Mouse (Mus musculus) frontal cortex, postnatal 25 days (tissue): ENCODE data around the gene Elf2.
"Not testable (repeated sequence)": the region's sequence is repeated elsewhere in the genome, so short reads cannot be mapped to it uniquely, and the experiment has no call there.

Experiments used
- DNase-seq, 2 experiments: peaks; one replicate each; pipeline ENCODE4 v3.0.0; 2022; ENCODE audit warnings: low spot score in 2 of 2

The Elf2 gene

DNA sequence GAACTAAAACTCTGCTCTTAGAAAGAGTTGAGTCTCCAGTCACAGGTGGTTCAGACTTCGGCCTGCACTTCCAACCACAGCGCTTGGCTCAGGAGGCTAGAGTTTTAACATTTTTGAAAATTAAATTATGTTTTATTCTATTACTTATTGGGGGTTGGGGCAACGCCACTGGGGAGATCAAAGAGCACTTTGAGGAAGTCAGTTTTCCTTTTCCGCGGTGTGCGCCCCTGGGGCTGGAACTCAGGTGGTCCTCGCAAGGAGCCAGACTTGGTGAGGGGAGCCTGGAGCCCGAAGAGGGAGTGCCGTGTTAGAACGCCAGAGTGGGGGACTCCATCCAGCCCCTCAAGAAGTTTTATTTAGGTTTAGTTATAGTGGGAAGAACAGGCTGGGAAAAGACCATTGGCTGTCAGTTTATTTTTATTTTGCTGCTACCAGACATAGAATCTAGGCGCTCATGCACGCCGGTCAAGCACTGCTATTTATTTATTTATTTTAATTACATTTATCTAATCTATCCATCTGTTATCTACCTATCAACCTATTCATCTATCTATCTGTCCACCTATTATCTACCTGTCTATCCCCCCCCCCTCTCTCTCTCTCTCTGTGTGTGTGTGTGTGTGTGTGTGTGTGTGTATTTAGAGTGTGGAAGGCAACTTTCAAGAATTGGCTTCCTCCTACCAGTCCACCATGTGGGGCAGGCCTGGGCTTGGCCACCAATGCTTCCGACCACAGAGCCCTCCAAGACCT, 19.3 kb upstream of the Elf2 start:
- no peak for DNase-seq

DNA sequence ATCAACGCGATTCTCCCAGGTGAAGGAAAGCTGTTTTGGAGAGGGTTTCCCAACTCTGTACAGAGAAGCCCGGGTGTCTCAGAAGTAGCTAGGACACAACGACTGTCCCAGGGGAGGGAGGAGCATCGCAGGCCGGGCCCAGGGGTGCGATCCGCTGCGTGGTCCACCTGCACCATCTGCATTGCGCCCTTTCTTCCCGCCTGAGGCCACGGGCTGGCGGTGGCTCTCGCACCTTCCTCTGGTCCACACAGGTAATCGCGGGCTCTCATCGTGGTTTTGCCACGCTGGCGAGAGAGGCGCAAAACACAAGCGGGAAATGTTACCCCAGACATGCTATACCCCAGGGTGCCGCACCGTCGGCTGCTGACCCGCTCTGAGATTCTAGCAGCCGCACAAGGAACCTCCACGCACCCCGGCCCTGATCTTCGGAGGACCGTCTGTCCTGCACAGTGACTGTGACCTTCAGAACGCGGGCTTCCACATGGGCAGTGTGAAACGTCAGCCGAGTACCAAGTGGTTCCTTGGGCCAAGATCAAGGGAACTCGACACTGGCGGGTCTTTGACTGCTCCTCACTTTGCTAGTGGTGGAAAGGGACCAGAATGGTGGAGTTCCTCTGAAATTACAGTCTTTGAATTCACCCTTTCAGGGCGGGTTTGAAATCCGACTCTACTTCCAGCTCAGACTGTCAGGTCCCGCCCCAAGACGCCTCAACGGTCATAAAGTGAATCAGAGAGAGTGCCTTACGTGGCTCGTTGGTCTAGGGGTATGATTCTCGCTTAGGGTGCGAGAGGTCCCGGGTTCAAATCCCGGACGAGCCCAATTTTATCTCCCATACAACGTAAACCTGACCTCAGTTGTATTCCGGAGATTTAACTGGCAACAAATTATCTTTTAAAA, 18.4 kb upstream of the Elf2 start:
- DNase-seq = peak; percentile 41 to 61

DNA sequence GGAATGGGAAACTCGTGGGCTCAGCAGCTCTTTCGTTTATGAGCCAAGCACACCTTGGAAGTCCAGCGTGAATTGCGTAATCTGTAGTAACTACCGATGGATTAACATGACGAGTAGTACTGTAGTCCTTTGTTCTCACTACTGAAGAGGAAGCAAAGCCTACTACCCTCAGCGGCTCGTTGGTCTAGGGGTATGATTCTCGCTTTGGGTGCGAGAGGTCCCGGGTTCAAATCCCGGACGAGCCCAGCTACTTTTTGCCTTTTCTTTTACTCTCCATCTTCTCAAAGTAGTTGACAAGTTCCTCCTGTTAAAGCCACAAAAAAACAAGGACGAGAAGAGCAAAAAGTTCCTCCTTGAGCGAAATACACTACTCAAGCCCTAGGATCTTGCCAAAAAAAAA, 17.7 kb upstream of the Elf2 start:
- peak; percentile 52 to 72 for DNase-seq

DNA sequence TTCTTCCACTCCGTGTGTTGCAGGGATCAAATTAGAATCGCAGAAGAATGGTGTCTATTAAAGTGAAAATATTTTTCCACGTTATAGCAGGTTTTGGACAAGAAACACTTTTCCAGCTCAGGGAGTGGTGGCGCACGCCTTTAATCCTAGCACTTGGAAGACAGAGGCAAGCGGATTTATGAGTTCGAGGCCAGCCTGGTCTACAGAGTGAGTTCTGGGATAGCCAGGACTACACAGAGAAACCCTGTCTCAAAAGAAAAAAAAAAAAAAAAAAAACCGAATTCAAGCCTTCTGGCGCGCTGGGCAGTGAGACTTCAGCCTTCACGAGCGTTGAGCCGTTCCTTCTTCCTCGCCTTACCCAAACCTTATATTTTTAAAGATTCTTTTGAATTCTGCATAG, 17.2 kb upstream of the Elf2 start:
- no peak for DNase-seq

DNA sequence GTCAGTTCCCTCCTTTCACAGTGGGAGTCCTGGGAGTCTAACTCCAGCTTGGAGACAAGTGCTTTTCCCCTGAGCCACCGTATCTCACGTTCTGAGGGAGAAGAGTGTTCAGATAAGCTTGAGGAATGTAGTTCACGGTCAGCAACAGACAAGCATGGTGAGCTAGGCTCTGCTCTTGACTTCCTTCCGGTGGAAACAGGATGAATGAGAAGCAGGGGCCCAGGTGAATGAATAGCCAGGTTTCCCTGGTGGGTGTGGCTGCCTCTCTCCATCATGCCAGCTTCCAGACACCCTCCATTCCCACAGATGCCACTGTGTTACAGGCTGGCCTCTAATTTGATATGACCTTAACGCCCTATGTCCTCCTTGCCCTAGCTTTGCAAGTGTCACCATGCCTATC, 16.6 kb upstream of the Elf2 start:
- no peak for DNase-seq

DNA sequence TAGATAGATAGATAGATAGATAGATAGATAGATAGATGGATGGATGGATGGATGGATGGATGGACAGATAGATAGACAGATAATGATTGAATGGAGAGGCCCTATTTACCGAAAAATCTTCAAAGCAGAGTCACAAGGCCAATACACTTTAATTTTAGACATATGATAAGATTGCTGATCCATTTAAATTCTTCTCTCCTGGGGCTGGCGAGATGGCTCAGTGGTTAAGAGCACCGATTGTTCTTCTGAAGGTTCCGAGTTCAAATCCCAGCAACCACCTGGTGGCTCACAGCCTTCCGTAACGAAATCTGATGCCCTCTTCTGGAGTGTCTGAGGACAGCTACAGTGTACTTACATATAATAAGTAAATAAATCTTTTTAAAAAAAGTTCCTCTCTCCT, 14.5 kb upstream of the Elf2 start:
- DNase-seq = not testable (repeated sequence)

DNA sequence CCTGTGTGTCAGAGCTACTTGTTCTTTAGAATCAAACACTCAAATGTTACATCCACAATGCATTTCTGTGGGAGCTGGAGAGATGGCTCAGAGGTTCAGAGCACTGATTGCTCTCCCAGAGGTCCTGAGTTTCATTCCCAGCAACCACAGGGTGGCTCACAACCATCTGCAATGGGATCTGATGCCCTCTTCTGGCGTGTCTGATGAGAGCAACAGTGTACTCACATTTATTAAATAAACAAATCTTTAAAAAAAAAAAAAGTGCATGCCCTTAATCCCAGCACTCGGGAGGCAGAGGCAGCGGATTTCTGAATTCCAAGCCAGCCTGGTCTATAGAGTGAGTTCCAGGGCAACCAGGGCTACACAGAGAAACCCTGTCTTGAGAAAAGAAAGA, 13.6 kb upstream of the Elf2 start:
- DNase-seq = no peak

DNA sequence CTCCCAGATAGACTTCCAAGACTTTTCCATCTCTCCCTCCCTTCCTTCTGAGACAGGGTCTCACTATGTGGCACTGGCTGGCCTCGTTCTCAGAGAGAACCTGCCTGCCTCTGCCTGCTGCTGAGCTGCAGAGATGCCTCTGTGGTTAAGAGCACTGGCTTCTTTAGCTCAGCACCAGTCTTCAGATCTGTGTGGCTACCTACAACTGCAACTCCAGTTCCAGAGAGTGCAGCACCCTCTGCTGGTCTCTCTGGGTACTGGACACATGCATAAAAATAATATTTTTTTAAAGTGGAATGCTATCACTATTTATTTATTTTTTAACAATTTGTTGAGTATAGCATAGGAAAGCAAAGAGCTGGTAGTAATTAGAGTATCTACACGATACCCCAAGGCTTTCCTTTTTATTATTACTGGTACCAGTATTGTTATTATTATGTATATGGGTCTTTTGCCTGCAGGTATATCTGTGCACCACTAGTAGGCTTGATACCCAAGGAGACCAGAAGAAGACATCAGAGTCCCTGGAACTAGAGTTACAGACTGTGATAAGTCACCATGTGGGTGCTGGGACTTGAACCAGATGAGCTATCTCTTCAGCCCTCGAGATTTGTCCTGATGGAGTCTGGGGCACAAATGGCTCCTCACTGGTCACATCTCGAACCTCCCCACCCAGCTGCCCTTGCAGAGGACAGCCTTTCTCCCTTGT, 13.0 kb upstream of the Elf2 start:
- no peak for DNase-seq

DNA sequence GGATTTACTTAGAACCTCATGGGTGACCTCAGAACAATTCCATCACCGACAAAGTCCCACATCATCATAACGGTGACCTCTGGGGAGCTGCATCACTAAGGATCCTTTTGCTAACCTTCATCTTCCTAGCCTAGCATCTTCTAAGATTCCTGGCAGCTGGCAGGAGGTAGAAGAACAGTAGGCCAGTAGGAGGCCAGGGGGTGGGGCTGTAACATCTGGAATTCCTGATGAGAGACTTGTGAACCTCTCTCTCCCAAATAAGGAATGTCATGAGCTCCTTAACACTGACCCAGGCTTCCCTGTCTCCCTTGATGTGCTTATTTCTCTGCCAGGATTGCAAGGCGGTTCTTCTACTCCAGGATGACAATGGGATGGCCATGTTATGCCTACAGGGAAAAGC, 10.3 kb upstream of the Elf2 start:
- DNase-seq = no peak

DNA sequence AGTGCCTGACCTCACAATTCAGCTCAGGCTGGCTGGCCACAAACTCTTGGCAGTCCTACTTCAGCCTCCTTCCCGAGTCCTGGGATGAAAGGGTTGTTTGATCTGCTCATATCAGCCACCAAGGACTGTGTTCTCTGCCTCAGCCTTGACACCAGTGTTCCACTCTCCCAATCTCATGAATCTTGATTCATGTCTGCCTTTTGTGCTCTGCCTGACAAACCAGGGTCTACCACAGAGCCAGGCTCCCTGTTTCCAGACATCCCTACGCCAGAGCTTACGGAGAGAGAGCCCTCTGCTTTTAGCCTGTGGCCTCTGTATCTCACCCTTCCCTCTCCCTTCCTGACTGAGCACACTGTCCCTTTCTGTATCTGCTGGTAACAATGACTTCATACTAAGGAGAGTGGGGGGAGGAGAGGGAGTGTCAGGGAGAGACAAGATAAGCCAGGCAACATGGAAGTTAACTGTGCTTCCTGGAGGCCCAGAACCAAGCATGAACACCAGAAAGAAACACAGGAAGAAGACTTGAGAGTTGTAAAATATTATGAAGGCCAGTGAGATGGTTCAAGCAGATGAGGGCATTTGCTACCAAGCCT, 8.3 kb upstream of the Elf2 start:
- DNase-seq = no peak

DNA sequence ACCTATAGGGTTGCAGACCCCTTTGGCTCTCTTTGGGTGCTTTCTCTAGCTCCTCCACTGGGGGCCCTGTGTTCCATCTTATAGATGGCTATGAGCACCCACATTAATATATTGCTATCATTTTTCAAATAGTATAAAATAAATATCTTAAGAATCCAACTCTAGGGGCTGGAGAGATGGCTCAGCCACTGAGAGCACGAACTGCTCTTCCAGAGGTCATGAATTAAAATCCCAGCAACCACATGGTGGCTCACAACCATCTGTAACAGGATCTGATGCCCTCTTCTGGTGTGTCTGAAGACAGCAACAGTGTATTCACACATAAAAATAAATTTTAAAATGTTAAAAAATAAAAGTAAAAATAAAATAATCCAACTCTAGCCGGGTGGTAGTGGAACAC, 4.6 kb upstream of the Elf2 start:
- not testable (repeated sequence) for DNase-seq

DNA sequence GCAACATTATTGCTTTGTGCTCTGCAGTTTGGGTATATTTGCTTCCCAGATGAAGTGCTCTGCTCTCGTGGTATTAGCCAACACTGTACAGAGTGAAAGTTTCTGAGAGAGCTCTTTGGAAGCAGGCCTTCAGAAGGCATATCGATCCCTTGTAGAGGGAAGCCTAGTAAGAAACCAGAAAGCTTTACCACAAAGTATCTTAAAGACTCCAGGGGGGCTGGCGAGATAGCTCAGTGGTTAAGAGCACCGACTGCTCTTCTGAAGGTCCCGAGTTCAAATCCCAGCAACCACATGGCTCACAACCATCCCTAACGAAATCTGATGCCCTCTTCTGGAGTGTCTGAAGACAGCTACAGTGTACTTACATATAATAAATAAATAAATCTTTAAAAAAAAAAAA, 3.7 kb upstream of the Elf2 start:
- DNase-seq = not testable (repeated sequence)

DNA sequence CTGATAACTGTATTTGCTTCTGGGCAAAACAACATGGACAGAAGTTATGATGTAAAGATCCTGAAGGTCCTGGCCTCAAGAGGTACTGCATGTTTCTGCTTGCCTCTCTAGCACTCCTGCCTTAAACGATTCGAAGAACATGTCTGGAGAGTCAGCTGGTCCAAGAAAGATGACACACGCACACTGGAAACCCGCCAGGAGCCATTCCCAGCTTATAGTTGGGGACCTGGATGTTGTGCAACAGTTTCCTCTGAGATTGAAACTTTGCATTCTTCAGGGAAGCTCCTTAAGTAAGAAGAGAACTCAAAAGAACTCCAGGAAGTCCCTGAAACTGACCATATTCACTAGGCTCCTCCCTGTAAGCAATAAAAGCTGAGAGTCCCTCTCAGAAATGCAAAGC, 2.8 kb upstream of the Elf2 start:
- no peak for DNase-seq

DNA sequence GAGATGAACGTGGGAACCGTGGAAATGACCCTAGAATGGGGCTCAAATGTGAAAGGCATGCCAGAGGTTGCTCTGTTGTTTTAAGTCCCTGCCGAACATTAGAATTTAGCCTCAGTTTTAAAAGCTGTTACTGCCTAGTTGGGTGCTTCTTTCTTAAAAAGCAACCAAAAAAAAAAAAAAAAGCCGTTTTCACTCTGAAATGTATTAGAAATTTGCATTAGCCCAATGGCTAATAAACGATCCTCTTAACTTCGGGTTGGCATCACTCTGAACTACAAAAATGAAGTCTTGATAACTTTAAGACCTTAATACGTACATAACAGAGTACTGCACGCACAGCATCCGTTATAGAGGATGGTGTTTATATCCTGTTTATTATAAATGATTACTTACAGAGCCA, 1.7 kb upstream of the Elf2 start:
- no peak for DNase-seq

DNA sequence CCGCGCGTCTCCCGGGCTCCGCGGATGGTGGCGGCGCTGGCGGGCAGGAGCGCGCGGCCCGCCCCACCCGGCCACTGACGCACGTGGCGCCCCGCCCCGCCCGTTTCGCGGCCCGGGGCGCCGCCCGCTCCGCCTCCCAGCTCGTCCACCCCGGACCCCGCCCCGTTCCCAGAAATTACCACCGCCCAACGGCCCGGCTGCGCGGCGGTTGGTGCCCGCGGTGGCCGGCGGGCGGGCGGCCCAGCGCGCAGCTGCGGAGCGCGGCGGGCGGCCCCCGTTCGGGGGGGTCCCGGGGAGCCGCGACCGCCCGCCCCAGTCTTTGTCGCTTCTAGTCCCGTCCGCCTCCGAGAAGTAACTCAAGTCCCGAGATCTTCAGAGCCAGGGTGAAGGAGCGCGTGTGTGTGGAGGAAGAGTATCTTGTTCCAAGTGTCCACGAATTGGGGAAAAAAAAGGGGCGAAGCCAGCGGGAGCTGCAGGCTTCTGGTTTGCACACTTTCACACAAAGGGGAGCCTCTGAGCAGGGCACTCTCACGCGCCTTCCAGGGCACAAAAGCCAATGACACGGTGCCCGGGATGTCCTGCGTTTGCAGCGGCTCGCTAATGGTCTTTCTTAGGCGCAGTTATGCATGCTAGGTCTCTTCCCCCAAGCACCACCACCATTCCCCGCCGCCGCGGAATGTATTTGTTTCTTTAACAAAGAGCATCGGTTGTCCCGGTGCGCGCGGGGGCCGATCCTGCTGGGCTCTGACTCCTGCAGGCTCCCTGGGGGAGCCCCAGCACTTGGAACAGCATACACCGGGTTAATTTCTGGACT, 1.0 kb upstream of the Elf2 start:
- DNase-seq = peak; percentile 40 to 57

DNA sequence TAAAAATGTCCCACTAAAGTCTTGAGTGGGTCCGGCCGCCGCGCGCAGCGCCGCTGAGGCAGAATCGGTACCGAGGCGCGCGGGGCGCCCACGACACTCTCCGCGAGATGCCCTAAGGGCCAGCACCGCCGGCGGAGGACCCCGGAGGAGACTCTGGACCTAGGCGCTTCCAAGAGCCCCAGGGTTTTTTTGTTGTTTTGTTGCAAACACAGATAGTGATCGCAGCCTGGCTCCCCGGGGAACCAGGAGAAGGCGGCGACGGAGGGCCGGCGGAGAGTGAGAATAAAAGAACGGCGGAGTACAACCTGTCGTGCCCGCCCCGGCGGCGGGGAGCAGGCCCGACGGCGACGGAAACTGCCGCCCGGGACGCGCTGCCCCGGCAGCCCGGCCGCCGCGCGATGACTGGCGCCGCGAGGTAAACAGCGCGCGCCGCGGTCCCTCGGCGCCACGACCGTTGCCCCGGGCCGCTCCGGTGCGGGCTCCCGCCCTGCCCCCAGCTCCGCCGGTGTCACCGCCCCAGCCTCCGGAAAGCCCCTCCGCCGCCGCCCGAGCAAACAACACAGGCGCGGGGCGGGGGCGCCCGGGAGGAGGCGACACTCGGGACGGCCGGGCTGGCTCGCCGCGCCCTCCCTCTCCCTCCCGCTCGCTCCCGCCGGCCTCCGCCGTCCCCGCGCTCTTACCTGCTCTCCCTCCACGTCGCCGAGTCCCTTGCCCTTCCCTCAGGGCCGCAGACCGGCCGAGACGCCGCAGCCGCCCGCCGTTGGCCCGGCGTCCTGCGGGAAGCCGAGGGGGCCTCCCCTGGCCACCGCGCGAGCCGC, 520 bp downstream of the Elf2 start:
- no peak for DNase-seq

DNA sequence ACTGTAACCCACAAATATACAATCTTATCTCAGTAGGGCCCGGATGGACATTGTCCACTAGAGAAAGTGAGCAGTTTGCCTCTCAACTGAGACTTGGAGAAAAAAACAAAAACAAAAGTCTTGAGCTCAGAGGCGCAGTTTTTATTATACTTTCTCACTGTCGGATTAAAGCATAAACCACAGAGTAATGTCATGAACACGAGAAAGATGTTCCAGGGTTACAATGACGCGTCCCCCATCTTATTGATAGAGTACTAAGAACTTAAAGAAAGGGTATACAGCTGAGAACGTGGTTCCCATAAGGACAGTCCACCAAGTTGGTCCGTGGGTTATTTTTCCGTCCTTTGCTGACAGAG, 1.1 kb downstream of the Elf2 start:
- DNase-seq = no peak

DNA sequence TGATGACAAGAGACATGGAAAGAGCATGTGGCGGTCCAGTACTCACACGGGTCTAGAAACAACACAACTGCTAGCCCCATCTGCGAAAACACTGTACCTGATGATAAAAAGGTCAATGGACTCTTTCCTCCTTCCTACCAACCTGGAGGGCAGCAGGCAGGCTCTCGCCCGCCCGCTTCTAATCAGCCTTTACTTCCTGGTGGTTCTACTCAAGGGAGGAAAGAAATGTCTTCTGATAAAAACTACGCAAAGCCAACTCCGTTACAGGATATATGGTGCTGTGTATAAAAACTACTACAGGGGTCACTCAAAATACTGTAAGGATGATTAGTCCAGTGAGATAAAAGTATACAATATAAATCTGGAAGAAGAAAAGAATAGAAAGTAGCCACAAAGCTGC, 5.1 kb downstream of the Elf2 start:
- DNase-seq = no peak

DNA sequence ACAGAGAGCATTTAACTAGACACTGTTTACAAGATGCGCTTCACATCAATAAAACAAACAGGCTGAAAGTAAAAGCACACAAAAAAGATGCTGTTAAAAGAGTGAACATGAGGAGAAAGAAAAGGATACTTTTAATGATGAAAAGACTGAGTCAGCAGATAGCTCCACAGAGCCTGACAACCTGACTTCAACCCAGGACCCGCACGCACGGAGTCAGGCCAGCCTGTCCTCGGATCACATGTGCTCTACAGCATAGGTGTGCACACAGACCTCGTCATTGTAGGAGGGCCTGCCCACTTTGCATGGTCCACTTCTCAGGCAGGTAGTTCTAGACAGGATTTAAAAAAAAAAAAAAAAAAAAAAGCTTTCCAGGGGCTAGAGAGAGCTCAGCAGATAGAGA, 6.5 kb downstream of the Elf2 start:
- no peak for DNase-seq

DNA sequence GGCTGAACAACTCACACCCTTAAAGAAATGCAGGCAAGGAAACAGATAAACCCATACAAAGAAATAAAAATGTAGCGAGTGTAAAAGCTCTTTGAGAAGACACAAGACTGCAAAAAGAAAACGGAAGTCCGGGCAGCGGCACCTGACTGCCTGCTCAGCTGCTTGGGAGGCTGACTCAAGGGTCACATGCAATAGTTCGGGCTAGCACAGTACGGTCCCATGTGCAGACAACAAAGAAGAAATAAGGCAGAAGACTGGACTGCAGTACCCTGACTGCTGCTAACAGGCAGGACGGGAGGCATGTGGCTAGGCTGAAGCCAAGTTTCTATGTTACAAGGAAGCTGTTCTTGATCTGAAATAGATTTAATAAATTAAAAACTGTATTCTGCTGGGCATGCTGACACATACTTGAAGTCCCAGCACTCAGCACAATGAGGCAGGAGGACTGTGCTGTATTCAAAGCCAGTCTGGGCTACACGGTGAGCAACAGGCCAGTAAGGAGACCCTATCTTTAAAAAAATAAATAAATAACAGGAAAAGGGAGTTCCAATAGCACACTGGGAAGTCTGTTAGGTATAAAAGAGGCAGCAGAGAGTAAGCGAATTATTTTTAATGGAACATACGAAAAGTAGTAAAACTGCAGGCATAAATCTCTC, 7.1 kb downstream of the Elf2 start:
- no peak for DNase-seq
